In the genomic region with DNA sequence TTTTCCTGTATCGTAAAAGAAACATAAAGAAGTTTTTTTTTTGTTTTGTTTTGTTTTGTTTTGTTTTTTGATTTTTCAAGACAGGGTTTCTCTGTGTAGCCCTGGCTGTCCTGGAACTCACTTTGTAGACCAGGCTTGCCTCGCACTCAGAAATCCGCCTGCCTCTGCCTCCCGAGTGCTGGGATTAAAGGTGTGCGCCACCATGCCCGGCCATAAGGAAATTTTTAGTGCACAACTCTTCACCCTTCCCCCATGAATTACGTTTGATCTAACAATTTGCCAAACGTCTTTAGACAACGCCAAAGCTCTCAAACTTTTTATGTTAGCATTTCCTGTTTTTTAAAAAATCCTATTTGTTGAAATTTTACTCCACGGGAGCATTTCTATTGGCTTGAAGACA, we compare ENCODE assay signal across 8 mouse cellular contexts. TPM values are rescaled to one million over a fixed set of nuclear protein-coding genes. Genes with fewer than 3 reads are reported as not detected.
DNase-seq lines count a peak whose midpoint lies in the region; ATAC-seq and TF ChIP-seq lines count a peak whose summit lies in the region.
"Not testable (repeated sequence)": the region's sequence is repeated elsewhere in the genome, so short reads cannot be mapped to it uniquely, and the experiment has no call there.

No protein-coding gene starts in this region.

- TF ChIP-seq CTCF in bone marrow macrophage, adult 2 months (IDR thresholded peaks at IDR 0.05; ENCODE audit: low read depth, low read length); lung, postnatal 0 days (IDR thresholded peaks at IDR 0.05): not testable (repeated sequence)

- ATAC-seq in heart, embryonic 13.5 days (ENCODE audit: extremely low read depth, insufficient number of reproducible peaks, low FRiP score, low TSS enrichment); intestine, embryonic 15.5 days; limb, embryonic 13.5 days (ENCODE audit: low FRiP score, low read depth); lung, postnatal 0 days; neural tube, embryonic 12.5 days (ENCODE audit: low FRiP score, low read depth): not testable (repeated sequence)

- 0 out of 2 replicates have a peak overlapping the region, but pooled peaks have one; percentile 54 for H3K9ac ChIP-seq in heart, embryonic 13.5 days
- H3K9ac ChIP-seq in intestine, embryonic 15.5 days; limb, embryonic 13.5 days; lung, postnatal 0 days (replicated peaks; ENCODE audit: low read depth); neural tube, embryonic 12.5 days: not testable (repeated sequence)

- H3K4me2 ChIP-seq in heart, embryonic 13.5 days: peak overlapping the region; percentile 91
- peak overlapping the region; percentile 87 for H3K4me2 ChIP-seq in intestine, embryonic 15.5 days (replicated peaks)
- H3K4me2 ChIP-seq in limb, embryonic 13.5 days (replicated peaks): peak overlapping the region; percentile 83
- H3K4me2 ChIP-seq in lung, postnatal 0 days (replicated peaks; ENCODE audit: low read depth, low read length): peak overlapping the region; percentile 69; the same call in 1 of the 2 replicates
- H3K4me2 ChIP-seq in neural tube, embryonic 12.5 days (replicated peaks): peak overlapping the region; percentile 82

- peaks cover 12% of the 10 kb centered on the region for H3K4me1 ChIP-seq in bone marrow macrophage, adult 2 months (ENCODE audit: control insufficient read depth, insufficient read depth, low read length)
- H3K4me1 ChIP-seq in forebrain, embryonic 10.5 days: peaks cover 55% of the 10 kb centered on the region
- peaks cover 44% of the 10 kb centered on the region for H3K4me1 ChIP-seq in heart, embryonic 13.5 days
- peaks cover 29% of the 10 kb centered on the region for H3K4me1 ChIP-seq in intestine, embryonic 15.5 days (replicated peaks)
- peaks cover 39% of the 10 kb centered on the region for H3K4me1 ChIP-seq in limb, embryonic 13.5 days
- H3K4me1 ChIP-seq in lung, postnatal 0 days (ENCODE audit: insufficient read depth, low read depth, low read length): peaks cover 21% of the 10 kb centered on the region; the same call in 1 of the 2 replicates
- H3K4me1 ChIP-seq in neural tube, embryonic 12.5 days: peaks cover 26% of the 10 kb centered on the region

- not testable (repeated sequence) for TF ChIP-seq POLR2A in bone marrow macrophage, adult 2 months (IDR thresholded peaks at IDR 0.05; ENCODE audit: borderline replicate concordance, low read depth, low read length)

- H3K27me3 ChIP-seq in forebrain, embryonic 10.5 days (ENCODE audit: poor library complexity, severe bottlenecking); heart, embryonic 13.5 days (replicated peaks); intestine, embryonic 15.5 days (replicated peaks); limb, embryonic 13.5 days; lung, postnatal 0 days (replicated peaks; ENCODE audit: insufficient read depth, low read length); neural tube, embryonic 12.5 days (replicated peaks): not testable (repeated sequence)

- H3K36me3 ChIP-seq in forebrain, embryonic 10.5 days (replicated peaks): peaks cover 48% of the 10 kb centered on the region
- peaks cover 51% of the 10 kb centered on the region for H3K36me3 ChIP-seq in heart, embryonic 13.5 days
- H3K36me3 ChIP-seq in intestine, embryonic 15.5 days: peaks cover 15% of the 10 kb centered on the region
- H3K36me3 ChIP-seq in limb, embryonic 13.5 days: peaks cover 51% of the 10 kb centered on the region
- peaks cover 13% of the 10 kb centered on the region for H3K36me3 ChIP-seq in lung, postnatal 0 days (ENCODE audit: insufficient read depth, low read length)
- peaks cover 43% of the 10 kb centered on the region for H3K36me3 ChIP-seq in neural tube, embryonic 12.5 days

- WGBS in forebrain, embryonic 10.5 days: 63% methylated on average over 10 of the region's 10 CpGs
- WGBS in heart, embryonic 13.5 days: 45% methylated on average over 10 of the region's 10 CpGs
- WGBS in intestine, embryonic 15.5 days: 43% methylated on average over 10 of the region's 10 CpGs
- WGBS in limb, embryonic 13.5 days: 56% methylated on average over 10 of the region's 10 CpGs
- 34% methylated on average over 10 of the region's 10 CpGs for WGBS in lung, postnatal 0 days
- WGBS in neural tube, embryonic 12.5 days: 55% methylated on average over 10 of the region's 10 CpGs

- peak overlapping the region; percentile 72 for H3K27ac ChIP-seq in bone marrow macrophage, adult 2 months (ENCODE audit: insufficient read depth, low read depth, low read length)
- peak overlapping the region; percentile 99 for H3K27ac ChIP-seq in forebrain, embryonic 10.5 days
- peak overlapping the region; percentile 99 for H3K27ac ChIP-seq in heart, embryonic 13.5 days (replicated peaks)
- H3K27ac ChIP-seq in intestine, embryonic 15.5 days: peak overlapping the region; percentile 99
- peak overlapping the region; percentile 98; the same call in 1 of the 2 replicates for H3K27ac ChIP-seq in limb, embryonic 13.5 days
- peak overlapping the region; percentile 98; the same call in 1 of the 2 replicates for H3K27ac ChIP-seq in lung, postnatal 0 days (ENCODE audit: low read length)
- peak overlapping the region; percentile 99; the same call in 1 of the 2 replicates for H3K27ac ChIP-seq in neural tube, embryonic 12.5 days

- H3K4me3 ChIP-seq in bone marrow macrophage, adult 2 months (ENCODE audit: insufficient read depth, low read length); neural tube, embryonic 12.5 days: not testable (repeated sequence)
- peak overlapping the region; percentile 99 for H3K4me3 ChIP-seq in forebrain, embryonic 10.5 days
- H3K4me3 ChIP-seq in heart, embryonic 13.5 days: peak overlapping the region; percentile 100
- H3K4me3 ChIP-seq in intestine, embryonic 15.5 days (replicated peaks): peak overlapping the region; percentile 100
- peak overlapping the region; percentile 98; the same call in 1 of the 2 replicates for H3K4me3 ChIP-seq in limb, embryonic 13.5 days
- H3K4me3 ChIP-seq in lung, postnatal 0 days (ENCODE audit: low read depth, low read length): 0 out of 2 replicates have a peak overlapping the region, but pooled peaks have one; percentile 94

- not testable (repeated sequence) for H3K9me3 ChIP-seq in forebrain, embryonic 10.5 days; heart, embryonic 13.5 days; intestine, embryonic 15.5 days; limb, embryonic 13.5 days; lung, postnatal 0 days (ENCODE audit: low read length); neural tube, embryonic 12.5 days

- not testable (repeated sequence) for DNase-seq in forebrain, embryonic 10.5 days (ENCODE audit: extremely low spot score, low spot score); lung, postnatal 0 days (ENCODE audit: low spot score)
- DNase-seq in thymus, postnatal 4 days: peak; percentile 31

- not testable (repeated sequence) for TF ChIP-seq EP300 in lung, postnatal 0 days (IDR thresholded peaks at IDR 0.05)

RNA-seq across cellular contexts. Expression of a gene that starts 0.5 kb away (rescaled TPM):
- 1,898 and 2,021 TPM in 2 replicates for polyA plus RNA-seq in bone marrow macrophage, adult 2 months (2012; ENCODE audit: insufficient read depth, insufficient read length, missing spikeins)
- 2,991 and 3,010 TPM in 2 replicates for polyA plus RNA-seq in forebrain, embryonic 10.5 days (2016; fragmentation: Nextera tagmentation; extraction: Ambion mirVana)
- 1,825 and 1,925 TPM in 2 replicates for polyA plus RNA-seq in heart, embryonic 13.5 days (2015; fragmentation: Nextera tagmentation; extraction: Ambion mirVana)
- polyA plus RNA-seq in intestine, embryonic 15.5 days (2015; fragmentation: Nextera tagmentation; extraction: Ambion mirVana): 2,332 and 2,514 TPM in 2 replicates
- 2,537 and 2,628 TPM in 2 replicates for polyA plus RNA-seq in limb, embryonic 13.5 days (2015; fragmentation: Nextera tagmentation; extraction: Ambion mirVana)
- 1,591 and 1,653 TPM in 2 replicates for polyA plus RNA-seq in lung, postnatal 0 days (2015; fragmentation: Nextera tagmentation; extraction: Ambion mirVana)
- polyA plus RNA-seq in neural tube, embryonic 12.5 days (2016; fragmentation: Nextera tagmentation; extraction: Ambion mirVana): 3,361 and 3,377 TPM in 2 replicates

RNA-seq across cellular contexts. Expression of a gene that starts 1.5 kb away (rescaled TPM):
- 16.7 and 19.8 TPM in 2 replicates for polyA plus RNA-seq in bone marrow macrophage, adult 2 months (2012; ENCODE audit: insufficient read depth, insufficient read length, missing spikeins)
- polyA plus RNA-seq in forebrain, embryonic 10.5 days (2016; fragmentation: Nextera tagmentation; extraction: Ambion mirVana): 40.9 and 42.9 TPM in 2 replicates
- 36.8 and 38.9 TPM in 2 replicates for polyA plus RNA-seq in heart, embryonic 13.5 days (2015; fragmentation: Nextera tagmentation; extraction: Ambion mirVana)
- polyA plus RNA-seq in intestine, embryonic 15.5 days (2015; fragmentation: Nextera tagmentation; extraction: Ambion mirVana): 29.5 and 29.8 TPM in 2 replicates
- 40.5 and 42.8 TPM in 2 replicates for polyA plus RNA-seq in limb, embryonic 13.5 days (2015; fragmentation: Nextera tagmentation; extraction: Ambion mirVana)
- 46.7 and 50.2 TPM in 2 replicates for polyA plus RNA-seq in lung, postnatal 0 days (2015; fragmentation: Nextera tagmentation; extraction: Ambion mirVana)
- polyA plus RNA-seq in neural tube, embryonic 12.5 days (2016; fragmentation: Nextera tagmentation; extraction: Ambion mirVana): 44.6 and 47.9 TPM in 2 replicates

RNA-seq across cellular contexts. Expression of a gene that starts 13.9 kb away (rescaled TPM):
- polyA plus RNA-seq in bone marrow macrophage, adult 2 months (2012; ENCODE audit: insufficient read depth, insufficient read length, missing spikeins): 5.1 and 7.7 TPM in 2 replicates
- polyA plus RNA-seq in forebrain, embryonic 10.5 days (2016; fragmentation: Nextera tagmentation; extraction: Ambion mirVana): not detected in 2 replicates
- polyA plus RNA-seq in heart, embryonic 13.5 days (2015; fragmentation: Nextera tagmentation; extraction: Ambion mirVana): not detected in 2 replicates
- not detected in 2 replicates for polyA plus RNA-seq in intestine, embryonic 15.5 days (2015; fragmentation: Nextera tagmentation; extraction: Ambion mirVana)
- not detected in 2 replicates for polyA plus RNA-seq in limb, embryonic 13.5 days (2015; fragmentation: Nextera tagmentation; extraction: Ambion mirVana)
- not detected in 2 replicates for polyA plus RNA-seq in lung, postnatal 0 days (2015; fragmentation: Nextera tagmentation; extraction: Ambion mirVana)
- polyA plus RNA-seq in neural tube, embryonic 12.5 days (2016; fragmentation: Nextera tagmentation; extraction: Ambion mirVana): 0.32 and 0.46 TPM in 2 replicates

RNA-seq across cellular contexts. Expression of a gene that starts 16.0 kb away (rescaled TPM):
- polyA plus RNA-seq in bone marrow macrophage, adult 2 months (2012; ENCODE audit: insufficient read depth, insufficient read length, missing spikeins): 9.1 and 11.3 TPM in 2 replicates
- 46.9 and 50.9 TPM in 2 replicates for polyA plus RNA-seq in forebrain, embryonic 10.5 days (2016; fragmentation: Nextera tagmentation; extraction: Ambion mirVana)
- 74.0 and 80.7 TPM in 2 replicates for polyA plus RNA-seq in heart, embryonic 13.5 days (2015; fragmentation: Nextera tagmentation; extraction: Ambion mirVana)
- 118 TPM in 2 replicates for polyA plus RNA-seq in intestine, embryonic 15.5 days (2015; fragmentation: Nextera tagmentation; extraction: Ambion mirVana)
- 209 and 216 TPM in 2 replicates for polyA plus RNA-seq in limb, embryonic 13.5 days (2015; fragmentation: Nextera tagmentation; extraction: Ambion mirVana)
- polyA plus RNA-seq in lung, postnatal 0 days (2015; fragmentation: Nextera tagmentation; extraction: Ambion mirVana): 91.8 and 96.1 TPM in 2 replicates
- 58.3 and 60.3 TPM in 2 replicates for polyA plus RNA-seq in neural tube, embryonic 12.5 days (2016; fragmentation: Nextera tagmentation; extraction: Ambion mirVana)

RNA-seq across cellular contexts. Expression of a gene that starts 20.6 kb away (rescaled TPM):
- polyA plus RNA-seq in bone marrow macrophage, adult 2 months (2012; ENCODE audit: insufficient read depth, insufficient read length, missing spikeins): 34.1 and 43.8 TPM in 2 replicates
- polyA plus RNA-seq in forebrain, embryonic 10.5 days (2016; fragmentation: Nextera tagmentation; extraction: Ambion mirVana): 7.0 and 7.9 TPM in 2 replicates
- polyA plus RNA-seq in heart, embryonic 13.5 days (2015; fragmentation: Nextera tagmentation; extraction: Ambion mirVana): 13.5 and 14.8 TPM in 2 replicates
- polyA plus RNA-seq in intestine, embryonic 15.5 days (2015; fragmentation: Nextera tagmentation; extraction: Ambion mirVana): 7.2 and 8.0 TPM in 2 replicates
- 12.1 and 13.4 TPM in 2 replicates for polyA plus RNA-seq in limb, embryonic 13.5 days (2015; fragmentation: Nextera tagmentation; extraction: Ambion mirVana)
- 3.6 and 3.7 TPM in 2 replicates for polyA plus RNA-seq in lung, postnatal 0 days (2015; fragmentation: Nextera tagmentation; extraction: Ambion mirVana)
- 43.1 and 47.1 TPM in 2 replicates for polyA plus RNA-seq in neural tube, embryonic 12.5 days (2016; fragmentation: Nextera tagmentation; extraction: Ambion mirVana)
